Mouse (Mus musculus) neural tube, embryonic 15.5 days (tissue): ENCODE data around the gene Gfpt1. TPM values are rescaled to one million over a fixed set of nuclear protein-coding genes. Genes with fewer than 3 reads are reported as not detected.
"Not testable (repeated sequence)": the region's sequence is repeated elsewhere in the genome, so short reads cannot be mapped to it uniquely, and the experiment has no call there.

ENCODE experiments used
- ATAC-seq: fragments of 200-750 bp; cut with Nextera tagmentation; 2 replicates; pipeline ENCODE4 v1.8.0; 2017; ENCODE audit warnings: mild to moderate bottlenecking, moderate TSS enrichment, moderate library complexity; ENCODE audit not compliant: low FRiP score
- H3K27ac ChIP-seq: fragments of 300-500 bp; sonication (generic); replicated peaks from 2 replicates; pipeline ENCODE4 v1.5.1; 2015; ENCODE audit warnings: mild to moderate bottlenecking, inconsistent platforms
- H3K27me3 ChIP-seq: fragments of 300-500 bp; sonication (generic); replicated peaks from 2 replicates; pipeline ENCODE4 v1.6.1; 2015; ENCODE audit warnings: inconsistent platforms
- H3K36me3 ChIP-seq: fragments of 300-500 bp; sonication (generic); 2 replicates; pipeline ENCODE4 v1.6.1; 2015; ENCODE audit warnings: inconsistent platforms
- H3K4me1 ChIP-seq: fragments of 300-500 bp; sonication (generic); 2 replicates; pipeline ENCODE4 v1.6.1; 2015; ENCODE audit warnings: inconsistent platforms
- H3K4me2 ChIP-seq: fragments of 300-500 bp; sonication (generic); 2 replicates; pipeline ENCODE4 v1.6.1; 2015; ENCODE audit warnings: inconsistent platforms, mild to moderate bottlenecking, moderate library complexity
- H3K4me3 ChIP-seq: fragments of 300-500 bp; sonication (generic); replicated peaks from 2 replicates; pipeline ENCODE4 v1.5.1; 2015; ENCODE audit warnings: mild to moderate bottlenecking, inconsistent platforms
- H3K9ac ChIP-seq: fragments of 300-500 bp; sonication (generic); replicated peaks from 2 replicates; pipeline ENCODE4 v1.6.1; 2015; ENCODE audit warnings: mild to moderate bottlenecking, inconsistent platforms
- H3K9me3 ChIP-seq: fragments of 300-500 bp; sonication (generic); replicated peaks from 2 replicates; pipeline ENCODE4 v1.6.1; 2016; ENCODE audit warnings: inconsistent platforms
- whole genome bisulfite sequencing: fragments of 180-500 bp; shearing (Covaris S2); methylation state at CpG from one replicate; pipeline ENCODE4 v1.1.7; 2015; ENCODE audit warnings: mixed read lengths; 5-methylcytosine and 5-hydroxymethylcytosine counted together
- polyA plus RNA-seq: library from polyadenylated mRNA; unstranded; fragments of >200 nt; fragmentation: Nextera tagmentation; extraction: Ambion mirVana; gene quantifications from 2 replicates; pipeline ENCODE4 v1.2.1, GENCODE M21; 2015

Gfpt1 gene
- polyA plus RNA-seq, 1 experiment from 2014 or later, result 19.9 TPM

DNA sequence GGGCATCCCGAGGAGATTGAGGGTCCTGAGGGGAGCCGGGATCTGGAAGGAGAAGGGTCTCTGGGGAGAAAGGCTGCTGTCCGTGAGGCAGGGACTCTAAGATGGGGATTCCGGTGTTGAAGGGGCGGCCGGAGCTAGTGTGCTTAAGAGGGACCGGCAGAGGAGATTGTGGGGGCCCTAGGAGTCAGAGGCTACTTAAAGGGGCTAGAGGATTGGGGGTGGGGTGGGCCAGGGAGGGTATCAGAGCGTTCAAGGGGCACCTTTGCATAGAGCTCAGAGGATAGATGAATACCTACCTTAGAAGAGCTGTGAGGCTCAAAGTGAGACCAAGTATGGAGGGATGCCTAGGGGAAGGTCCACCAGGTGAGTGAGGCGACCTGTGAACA is 478 bp downstream of the Gfpt1 start:
- H3K4me2 ChIP-seq, result peak overlapping the region; percentile 72
- WGBS, result 1% methylated on average over 9 of the region's 9 CpGs
- H3K9ac ChIP-seq, result peak overlapping the region; percentile 95
- H3K9me3 ChIP-seq, result no peaks in the 10 kb centered on the region
- ATAC-seq, result peak; percentile 40
- H3K27ac ChIP-seq, result peak overlapping the region; percentile 98
- peaks cover 22% of the 10 kb centered on the region for H3K4me1 ChIP-seq
- H3K27me3 ChIP-seq, result no peaks in the 10 kb centered on the region
- 0 out of 2 replicates have a peak, but pooled peaks cover under 1% of the 10 kb centered on the region for H3K36me3 ChIP-seq
- H3K4me3 ChIP-seq, result peak overlapping the region; percentile 93

GRCm38 (mm10) chr6:87044895-87045294 is 2.2 kb downstream of the Gfpt1 start:
- ATAC-seq, result no peak
- no peak overlapping the region for H3K4me3 ChIP-seq
- H3K27ac ChIP-seq, result no peak overlapping the region
- H3K36me3 ChIP-seq, result 0 out of 2 replicates have a peak, but pooled peaks cover 2% of the 10 kb centered on the region
- no peak overlapping the region for H3K9ac ChIP-seq
- H3K9me3 ChIP-seq, result no peaks in the 10 kb centered on the region
- no peaks in the 10 kb centered on the region for H3K27me3 ChIP-seq
- WGBS, result 88% methylated on average over 2 of the region's 2 CpGs
- H3K4me1 ChIP-seq, result peaks cover 22% of the 10 kb centered on the region
- no peak overlapping the region for H3K4me2 ChIP-seq

DNA sequence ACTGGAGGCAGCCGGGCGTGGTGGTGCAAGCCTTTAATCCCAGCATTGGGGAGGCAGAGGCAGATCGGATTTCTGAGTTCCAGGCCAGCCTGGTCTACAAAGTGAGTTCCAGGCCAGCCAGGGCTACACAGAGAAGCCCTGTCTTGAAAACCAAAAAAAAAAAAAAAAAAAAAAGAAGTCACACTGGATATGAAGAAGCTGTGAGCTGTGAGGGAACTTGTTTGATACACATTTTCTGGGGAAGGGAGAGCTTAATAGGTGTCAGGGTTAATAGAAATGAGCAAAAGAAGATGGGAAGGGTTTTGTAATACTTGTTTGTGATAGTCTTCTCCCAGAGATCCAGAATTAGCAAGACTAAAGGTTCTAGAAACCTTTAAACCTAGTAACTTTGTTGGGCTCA is 2.9 kb downstream of the Gfpt1 start:
- 72% methylated on average over 3 of the region's 3 CpGs for WGBS
- Histone ChIP-seq H3K4me1 (peaks cover 22% of the 10 kb centered on the region), H3K27me3 (no peaks in the 10 kb centered on the region), H3K4me2 (no peak overlapping the region), H3K4me3 (no peak overlapping the region), H3K27ac (no peak overlapping the region), H3K36me3 (0 out of 2 replicates have a peak, but pooled peaks cover 2% of the 10 kb centered on the region), H3K9ac (no peak overlapping the region), H3K9me3 (no peaks in the 10 kb centered on the region)
- ATAC-seq, result no peak

DNA sequence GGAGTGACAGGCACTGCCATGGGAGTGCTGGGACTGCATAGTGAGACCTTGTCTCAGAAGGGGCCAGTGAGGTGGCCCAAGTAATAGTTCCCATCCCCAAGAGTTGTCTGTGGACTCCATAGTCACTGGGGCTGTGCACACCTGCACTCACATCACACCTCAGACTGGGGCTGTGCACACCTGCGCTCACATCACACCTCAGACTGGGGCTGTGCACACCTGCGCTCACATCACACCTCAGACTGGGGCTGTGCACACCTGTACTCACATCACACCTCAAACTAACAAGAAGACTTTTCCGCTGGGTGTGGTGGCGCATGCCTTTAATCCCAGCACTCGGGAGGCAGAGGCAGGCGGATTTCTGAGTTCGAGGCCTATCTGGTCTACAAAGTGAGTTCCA is 6.1 kb downstream of the Gfpt1 start:
- not testable (repeated sequence) for H3K27me3 ChIP-seq

DNA sequence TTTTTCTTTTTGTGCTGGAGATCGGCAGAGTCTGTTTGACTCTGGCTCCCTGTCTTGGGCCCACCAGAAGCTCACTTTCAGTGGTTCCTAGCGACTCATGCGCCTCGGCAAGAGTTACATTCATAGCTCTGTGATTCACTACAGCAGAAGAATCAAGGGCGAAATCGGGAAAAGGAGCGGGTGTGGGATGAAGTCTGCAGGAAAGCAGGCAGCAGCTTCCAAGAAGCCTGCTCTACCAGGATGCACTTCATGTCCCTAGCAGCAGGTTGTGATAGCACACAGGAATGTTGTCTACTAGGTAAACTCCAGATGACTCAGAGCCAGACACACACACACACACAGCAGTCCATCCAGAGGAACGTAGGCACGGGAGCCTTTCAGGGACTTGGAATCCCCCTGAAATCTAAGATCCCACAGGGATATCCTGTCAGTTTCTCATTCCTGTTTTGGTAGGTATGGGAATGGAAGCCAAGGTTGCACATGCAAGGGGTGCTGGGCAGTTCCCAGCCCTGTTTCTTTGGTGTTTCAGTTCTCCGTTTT is 9.3 kb downstream of the Gfpt1 start:
- ATAC-seq, result no peak
- no peak overlapping the region for H3K9ac ChIP-seq
- peaks cover 51% of the 10 kb centered on the region for H3K36me3 ChIP-seq
- WGBS, result 94% methylated on average over 10 of the region's 10 CpGs
- no peak overlapping the region for H3K4me3 ChIP-seq
- H3K27ac ChIP-seq, result no peak overlapping the region
- no peaks in the 10 kb centered on the region for H3K4me1 ChIP-seq
- H3K4me2 ChIP-seq, result no peak overlapping the region
- no peaks in the 10 kb centered on the region for H3K27me3 ChIP-seq
- H3K9me3 ChIP-seq, result no peaks in the 10 kb centered on the region

More for the DNA sequence above, 6.1 kb downstream of the Gfpt1 start:
- H3K36me3 ChIP-seq, result peaks cover 25% of the 10 kb centered on the region
- 97% methylated on average over 7 of the region's 7 CpGs for WGBS
- ATAC-seq, H3K9ac ChIP-seq, H3K4me1 ChIP-seq, H3K4me2 ChIP-seq, H3K9me3 ChIP-seq, H3K27ac ChIP-seq, H3K4me3 ChIP-seq: not testable (repeated sequence)

- no peaks in the 10 kb centered on the region for H3K27me3 ChIP-seq
- no peak overlapping the region for H3K4me3 ChIP-seq
- no peak for ATAC-seq
- H3K9me3 ChIP-seq, result no peaks in the 10 kb centered on the region
- no peak overlapping the region for H3K27ac ChIP-seq
- no peak overlapping the region for H3K4me2 ChIP-seq
- H3K36me3 ChIP-seq, result peaks cover 71% of the 10 kb centered on the region
- 89% methylated on average over 8 of the region's 8 CpGs for WGBS
- no peak overlapping the region for H3K9ac ChIP-seq
- H3K4me1 ChIP-seq, result no peaks in the 10 kb centered on the region
Measured at GRCm38 (mm10) chr6:87054193-87054592, 11.5 kb downstream of the Gfpt1 start.

- Histone ChIP-seq H3K36me3 (peaks cover 81% of the 10 kb centered on the region), H3K9ac (no peak overlapping the region), H3K9me3 (no peaks in the 10 kb centered on the region), H3K4me2 (no peak overlapping the region), H3K27me3 (no peaks in the 10 kb centered on the region), H3K4me3 (no peak overlapping the region), H3K4me1 (no peaks in the 10 kb centered on the region), H3K27ac (no peak overlapping the region)
- ATAC-seq, result no peak
- 98% methylated on average over 1 of the region's 1 CpGs for WGBS
Measured at GRCm38 (mm10) chr6:87059754-87060153, 17.1 kb downstream of the Gfpt1 start.

DNA sequence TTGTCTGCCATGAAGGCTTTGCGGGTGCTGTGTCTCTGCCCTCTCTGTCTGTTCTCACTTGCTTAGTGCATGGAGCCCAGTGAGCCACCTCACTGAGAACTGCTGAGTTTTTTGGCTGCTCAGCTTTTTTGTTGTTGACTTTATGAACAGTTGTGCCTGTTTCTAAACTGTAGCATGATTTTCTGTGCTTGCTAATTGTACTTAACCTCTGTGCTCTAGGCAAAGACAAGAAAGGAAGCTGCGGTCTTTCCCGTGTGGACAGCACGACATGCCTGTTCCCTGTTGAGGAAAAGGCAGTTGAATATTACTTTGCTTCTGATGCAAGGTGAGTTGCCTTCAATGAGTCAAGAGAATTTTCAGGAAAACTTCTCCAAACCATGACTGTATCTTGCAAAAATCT is 20.9 kb downstream of the Gfpt1 start:
- H3K9me3 ChIP-seq, result no peaks in the 10 kb centered on the region
- H3K27ac ChIP-seq, result no peak overlapping the region
- no peak overlapping the region for H3K9ac ChIP-seq
- no peak overlapping the region for H3K4me3 ChIP-seq
- no peak for ATAC-seq
- no peaks in the 10 kb centered on the region for H3K4me1 ChIP-seq
- no peaks in the 10 kb centered on the region for H3K27me3 ChIP-seq
- 93% methylated on average over 4 of the region's 4 CpGs for WGBS
- H3K4me2 ChIP-seq, result no peak overlapping the region
- H3K36me3 ChIP-seq, result peaks cover 77% of the 10 kb centered on the region

DNA sequence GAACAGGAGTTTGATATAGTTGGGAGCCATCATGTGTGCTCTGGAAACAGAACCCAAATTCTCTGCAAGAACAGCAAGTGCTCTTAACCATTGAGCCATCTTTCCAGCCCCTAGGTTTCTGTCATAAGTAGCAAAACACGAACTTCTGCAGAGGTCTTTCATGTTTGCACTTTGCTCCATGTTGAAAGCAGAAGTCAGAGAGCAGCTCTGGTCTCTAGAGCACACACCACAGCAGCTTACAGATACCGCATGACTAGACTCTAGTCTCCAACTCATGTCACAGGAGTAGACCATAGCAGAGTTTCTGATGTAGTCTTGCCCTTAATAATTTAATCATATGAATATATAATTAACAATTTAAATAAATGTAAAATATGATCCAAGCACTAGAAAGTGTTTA is 25.6 kb downstream of the Gfpt1 start:
- H3K36me3 ChIP-seq, result peaks cover 85% of the 10 kb centered on the region
- no peak overlapping the region for H3K27ac ChIP-seq
- H3K9me3 ChIP-seq, result no peaks in the 10 kb centered on the region
- no peak overlapping the region for H3K4me2 ChIP-seq
- no peak overlapping the region for H3K9ac ChIP-seq
- H3K4me3 ChIP-seq, result no peak overlapping the region
- H3K4me1 ChIP-seq, result no peaks in the 10 kb centered on the region
- ATAC-seq, result no peak
- H3K27me3 ChIP-seq, result no peaks in the 10 kb centered on the region
- 97% methylated on average over 2 of the region's 2 CpGs for WGBS

- Histone ChIP-seq H3K4me1 (no peaks in the 10 kb centered on the region), H3K4me3 (no peak overlapping the region), H3K36me3 (peaks cover 85% of the 10 kb centered on the region), H3K9me3 (no peaks in the 10 kb centered on the region), H3K4me2 (no peak overlapping the region), H3K9ac (no peak overlapping the region), H3K27ac (no peak overlapping the region), H3K27me3 (no peaks in the 10 kb centered on the region)
- no peak for ATAC-seq
- 94% methylated on average over 7 of the region's 7 CpGs for WGBS
Measured at GRCm38 (mm10) chr6:87069195-87069900, 26.7 kb downstream of the Gfpt1 start.

DNA sequence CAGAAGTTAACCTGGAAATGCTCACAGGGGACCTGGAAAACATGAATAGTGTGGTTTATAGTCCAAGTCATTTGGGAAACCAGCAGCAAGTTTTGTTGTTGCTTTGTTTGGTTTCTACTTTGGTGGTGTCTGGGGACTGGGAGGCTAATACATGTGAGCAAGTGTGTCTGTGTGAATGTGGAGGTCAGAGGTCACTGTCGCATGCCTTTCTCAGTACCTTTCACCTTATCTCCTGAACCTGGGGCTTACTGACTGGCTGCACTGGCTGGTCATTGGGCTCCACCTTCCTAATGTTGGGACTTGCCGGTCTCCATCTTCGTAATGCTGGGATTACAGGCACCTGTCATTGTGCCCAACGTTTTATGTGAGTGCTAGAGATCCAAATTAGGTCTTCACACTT is 28.0 kb downstream of the Gfpt1 start:
- WGBS, result 98% methylated on average over 4 of the region's 4 CpGs

DNA sequence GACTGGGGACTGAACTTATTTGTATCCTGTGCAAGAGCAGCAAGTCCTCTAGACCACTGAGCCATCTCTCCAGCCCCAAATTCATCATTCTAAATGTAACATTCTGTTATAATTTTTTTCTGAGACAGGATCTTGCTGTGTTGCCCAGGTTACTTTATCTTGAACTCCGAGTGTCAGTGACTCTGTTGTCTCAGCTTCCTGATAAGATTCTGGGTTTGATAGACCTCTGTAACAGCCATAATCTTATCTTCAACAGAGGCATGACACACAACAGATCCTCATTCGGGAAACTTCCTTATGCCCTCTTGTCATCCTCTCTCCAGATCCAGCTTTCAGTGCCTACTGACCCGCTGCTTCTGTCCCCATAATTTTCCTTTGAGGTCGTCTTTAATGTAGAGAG is 30.1 kb downstream of the Gfpt1 start:
- Histone ChIP-seq H3K9ac (no peak overlapping the region), H3K27me3 (no peaks in the 10 kb centered on the region), H3K4me2 (no peak overlapping the region), H3K4me1 (no peaks in the 10 kb centered on the region), H3K36me3 (peaks cover 76% of the 10 kb centered on the region), H3K9me3 (no peaks in the 10 kb centered on the region), H3K27ac (no peak overlapping the region), H3K4me3 (no peak overlapping the region)
- WGBS, result 89% methylated on average over 4 of the region's 4 CpGs
- no peak for ATAC-seq

More for the DNA sequence above, 28.0 kb downstream of the Gfpt1 start:
- no peak for ATAC-seq
- H3K4me3 ChIP-seq, result no peak overlapping the region
- no peak overlapping the region for H3K4me2 ChIP-seq
- no peaks in the 10 kb centered on the region for H3K9me3 ChIP-seq
- H3K27me3 ChIP-seq, result no peaks in the 10 kb centered on the region
- peaks cover 74% of the 10 kb centered on the region for H3K36me3 ChIP-seq
- H3K9ac ChIP-seq, result no peak overlapping the region
- no peak overlapping the region for H3K27ac ChIP-seq
- no peaks in the 10 kb centered on the region for H3K4me1 ChIP-seq
